28 mouse cellular contexts compared by ENCODE assay signal in the genomic region with DNA sequence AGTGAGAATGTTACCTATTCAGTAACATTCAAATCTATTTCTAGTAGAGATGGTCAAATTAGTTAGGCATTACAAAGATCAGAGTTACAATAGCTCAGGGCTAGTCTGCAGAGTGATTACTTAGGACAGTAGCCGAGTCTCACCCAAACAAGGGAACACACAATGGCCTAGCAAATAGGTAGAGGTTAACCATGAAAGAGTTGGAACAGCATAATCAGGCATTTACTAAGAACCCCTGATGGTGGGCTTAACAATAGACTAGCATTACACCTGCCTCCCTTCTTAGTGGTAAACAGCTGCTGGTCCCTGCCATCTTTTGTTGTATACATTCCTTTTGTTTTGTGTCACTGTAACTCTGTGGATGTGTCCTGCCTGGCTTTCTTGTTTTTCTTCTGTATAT.
"Had no signal": no experiment of that assay in that cellular context is flagged by ENCODE, and none has a peak within 500 bp of the region (broad histone marks: within the 10 kb centered on the region; RNA-seq: fewer than 3 reads in every experiment).

No protein-coding gene starts in this region.

- H3K9ac ChIP-seq: heart, embryonic 12.5 days; hindbrain, embryonic 12.5 days; hindbrain, embryonic 14.5 days; intestine, embryonic 15.5 days; kidney, embryonic 15.5 days; limb, embryonic 12.5 days; liver, embryonic 13.5 days; liver, embryonic 15.5 days had no signal

- H3K36me3 ChIP-seq: heart, embryonic 10.5 days; heart, embryonic 12.5 days; hindbrain, embryonic 10.5 days; hindbrain, embryonic 12.5 days; intestine, embryonic 15.5 days; kidney, embryonic 15.5 days; limb, embryonic 10.5 days; limb, embryonic 12.5 days; liver, embryonic 13.5 days; liver, embryonic 15.5 days had no signal

- H3K27ac ChIP-seq: gastrocnemius, adult 2 months; heart, embryonic 10.5 days; hindbrain, embryonic 10.5 days; hindbrain, embryonic 12.5 days; hindbrain, embryonic 14.5 days; intestine, embryonic 15.5 days; kidney, embryonic 15.5 days; kidney, postnatal 0 days; limb, embryonic 10.5 days; limb, embryonic 12.5 days; liver, embryonic 13.5 days; liver, embryonic 15.5 days had no signal

- H3K27me3 ChIP-seq: heart, embryonic 12.5 days; hindbrain, embryonic 12.5 days; intestine, embryonic 15.5 days; kidney, embryonic 15.5 days; limb, embryonic 12.5 days; liver, embryonic 13.5 days; liver, embryonic 15.5 days had no signal

- H3K4me2 ChIP-seq: heart, embryonic 12.5 days; hindbrain, embryonic 12.5 days; hindbrain, embryonic 14.5 days; intestine, embryonic 15.5 days; kidney, embryonic 15.5 days; limb, embryonic 12.5 days; liver, embryonic 11.5 days; liver, embryonic 13.5 days; liver, embryonic 15.5 days had no signal

- ATAC-seq: hindbrain, embryonic 16.5 days; inflammation-experienced regulatory T-cells, adult 6 months; intestine, embryonic 15.5 days; intestine, postnatal 0 days had no signal

- H3K4me1 ChIP-seq: heart, embryonic 10.5 days; heart, embryonic 12.5 days; hindbrain, embryonic 10.5 days; hindbrain, embryonic 12.5 days; intestine, embryonic 15.5 days; kidney, embryonic 15.5 days; limb, embryonic 10.5 days; limb, embryonic 12.5 days; liver, embryonic 13.5 days; liver, embryonic 15.5 days had no signal

- DNase-seq: gastrocnemius, adult 2 months; gastrocnemius, postnatal 10 days; gastrocnemius, postnatal 25 days; heart, postnatal 10 days; heart, postnatal 4 days; kidney, adult 18-20 months; kidney, adult 8-10 months; kidney, postnatal 14 days; kidney, postnatal 36 days; layer of hippocampus, adult 9-11 months; layer of hippocampus, postnatal 36 days; liver; liver, embryonic 13.5 days had no signal

- H3K4me3 ChIP-seq: gastrocnemius, adult 2 months; heart, embryonic 10.5 days; heart, embryonic 12.5 days; hindbrain, embryonic 10.5 days; hindbrain, embryonic 12.5 days; intestine, embryonic 15.5 days; kidney, embryonic 15.5 days; limb, embryonic 10.5 days; limb, embryonic 12.5 days; liver, embryonic 13.5 days; liver, embryonic 15.5 days had no signal

- H3K9me3 ChIP-seq: heart, embryonic 10.5 days; heart, embryonic 12.5 days; hindbrain, embryonic 10.5 days; hindbrain, embryonic 12.5 days; intestine, embryonic 15.5 days; kidney, embryonic 15.5 days; limb, embryonic 10.5 days; limb, embryonic 12.5 days; liver, embryonic 13.5 days; liver, embryonic 15.5 days had no signal
